Mouse (Mus musculus): ENCODE data around the gene Mapk14. TPM values are rescaled to one million over a fixed set of nuclear protein-coding genes. Genes with fewer than 3 reads are reported as not detected.

Mapk14 gene
- polyA plus RNA-seq, 1 experiment from 2014 or later = 24.5 TPM

- no peak for ATAC-seq (ENCODE audit: extremely low read depth, insufficient number of reproducible peaks, low FRiP score, low TSS enrichment)
- 33% methylated on average over 4 of the region's 4 CpGs for WGBS
- H3K27ac ChIP-seq (replicated peaks) = no peak overlapping the region
Observed at GRCm38 (mm10) chr17:28687354-28687753, 3.8 kb upstream of the Mapk14 start.

GRCm38 (mm10) chr17:28689586-28690283, 1.4 kb upstream of the Mapk14 start, which contains the start of gene Slc26a8:
Gene Slc26a8, minus strand, starts transcription at chr17:28690233.
- Histone ChIP-seq H3K4me3 (peak within 1 kb of the TSS; percentile 84), H3K4me1 (peaks cover 38% of the 10 kb centered on the region), H3K9ac (peak within 1 kb of the TSS; percentile 80), H3K27me3 (replicated peaks) (peaks cover 11% of the 10 kb centered on the region), H3K36me3 (no peaks in the 10 kb centered on the region), H3K27ac (replicated peaks) (peak within 1 kb of the TSS; percentile 73), H3K4me2 (peak within 1 kb of the TSS; percentile 79), H3K9me3 (no peaks in the 10 kb centered on the region)
- no peak for ATAC-seq (ENCODE audit: extremely low read depth, insufficient number of reproducible peaks, low FRiP score, low TSS enrichment)
- 9% methylated on average over 40 of the region's 40 CpGs for WGBS

More at GRCm38 (mm10) chr17:28687354-28687753, 3.8 kb upstream of the Mapk14 start:
- Histone ChIP-seq H3K4me1 (peaks cover 17% of the 10 kb centered on the region), H3K27me3 (replicated peaks) (peaks cover 11% of the 10 kb centered on the region), H3K4me3 (no peak overlapping the region), H3K36me3 (no peaks in the 10 kb centered on the region), H3K9me3 (no peaks in the 10 kb centered on the region), H3K9ac (no peak overlapping the region), H3K4me2 (no peak overlapping the region)

GRCm38 (mm10) chr17:28691687-28692340, 685 bp downstream of the Mapk14 start:
- Histone ChIP-seq H3K4me3 (peak overlapping the region; percentile 84), H3K4me2 (peak overlapping the region; percentile 79), H3K27ac (replicated peaks) (peak overlapping the region; percentile 97), H3K27me3 (replicated peaks) (peaks cover 11% of the 10 kb centered on the region), H3K9me3 (no peaks in the 10 kb centered on the region), H3K4me1 (peaks cover 55% of the 10 kb centered on the region), H3K9ac (peak overlapping the region; percentile 93), H3K36me3 (no peaks in the 10 kb centered on the region)
- peak; percentile 37; the same call in 1 of the 2 replicates for ATAC-seq (ENCODE audit: extremely low read depth, insufficient number of reproducible peaks, low FRiP score, low TSS enrichment)
- under 1% methylated on average over 51 of the region's 53 CpGs for WGBS

GRCm38 (mm10) chr17:28692341-28692710, 1.2 kb downstream of the Mapk14 start:
- Histone ChIP-seq H3K9me3 (no peaks in the 10 kb centered on the region), H3K27ac (replicated peaks) (peak overlapping the region; percentile 97), H3K4me2 (peak overlapping the region; percentile 79), H3K36me3 (no peaks in the 10 kb centered on the region), H3K4me3 (peak overlapping the region; percentile 84), H3K9ac (peak overlapping the region; percentile 93), H3K4me1 (peaks cover 61% of the 10 kb centered on the region), H3K27me3 (replicated peaks) (peaks cover 11% of the 10 kb centered on the region)
- ATAC-seq (ENCODE audit: extremely low read depth, insufficient number of reproducible peaks, low FRiP score, low TSS enrichment) = no peak
- WGBS = under 1% methylated on average over 18 of the region's 18 CpGs

GRCm38 (mm10) chr17:28693086-28693485, 2.0 kb downstream of the Mapk14 start:
- Histone ChIP-seq H3K36me3 (no peaks in the 10 kb centered on the region), H3K27me3 (replicated peaks) (peaks cover 11% of the 10 kb centered on the region), H3K9me3 (no peaks in the 10 kb centered on the region), H3K4me2 (peak overlapping the region; percentile 79), H3K4me1 (peaks cover 68% of the 10 kb centered on the region), H3K27ac (replicated peaks) (peak overlapping the region; percentile 97; the same call in 1 of the 2 replicates), H3K9ac (peak overlapping the region; percentile 93), H3K4me3 (peak overlapping the region; percentile 84)
- WGBS = 41% methylated on average over 3 of the region's 3 CpGs
- no peak for ATAC-seq (ENCODE audit: extremely low read depth, insufficient number of reproducible peaks, low FRiP score, low TSS enrichment)

- Histone ChIP-seq H3K9me3 (no peaks in the 10 kb centered on the region), H3K4me3 (peak overlapping the region; percentile 84; the same call in 1 of the 2 replicates), H3K4me1 (peaks cover 76% of the 10 kb centered on the region), H3K36me3 (no peaks in the 10 kb centered on the region), H3K9ac (no peak overlapping the region), H3K27ac (replicated peaks) (0 out of 2 replicates have a peak overlapping the region, but pooled peaks have one; percentile 10), H3K4me2 (peak overlapping the region; percentile 79), H3K27me3 (replicated peaks) (peaks cover 4% of the 10 kb centered on the region)
- 84% methylated on average over 2 of the region's 2 CpGs for WGBS
- no peak for ATAC-seq (ENCODE audit: extremely low read depth, insufficient number of reproducible peaks, low FRiP score, low TSS enrichment)
Observed at GRCm38 (mm10) chr17:28694078-28694477, 2.9 kb downstream of the Mapk14 start.

- no peak overlapping the region for H3K4me2 ChIP-seq
- H3K9ac ChIP-seq = no peak overlapping the region
- no peak for ATAC-seq (ENCODE audit: extremely low read depth, insufficient number of reproducible peaks, low FRiP score, low TSS enrichment)
- H3K36me3 ChIP-seq = no peaks in the 10 kb centered on the region
- H3K9me3 ChIP-seq = no peaks in the 10 kb centered on the region
- no peak overlapping the region for H3K4me3 ChIP-seq
- no peak overlapping the region for H3K27ac ChIP-seq (replicated peaks)
- WGBS = 82% methylated on average over 4 of the region's 4 CpGs
- H3K27me3 ChIP-seq (replicated peaks) = no peaks in the 10 kb centered on the region
- H3K4me1 ChIP-seq = peaks cover 74% of the 10 kb centered on the region
Observed at GRCm38 (mm10) chr17:28694832-28695231, 3.7 kb downstream of the Mapk14 start.

GRCm38 (mm10) chr17:28696641-28697040, 5.5 kb downstream of the Mapk14 start:
- Histone ChIP-seq H3K9me3 (no peaks in the 10 kb centered on the region), H3K4me2 (no peak overlapping the region; the same call in 1 of the 2 replicates), H3K27ac (replicated peaks) (no peak overlapping the region; the same call in 1 of the 2 replicates), H3K4me1 (peaks cover 77% of the 10 kb centered on the region), H3K36me3 (0 out of 2 replicates have a peak, but pooled peaks cover 3% of the 10 kb centered on the region), H3K9ac (peak overlapping the region; percentile 48; the same call in 1 of the 2 replicates), H3K27me3 (replicated peaks) (no peaks in the 10 kb centered on the region), H3K4me3 (no peak overlapping the region)
- WGBS = 39% methylated on average over 2 of the region's 2 CpGs
- ATAC-seq (ENCODE audit: extremely low read depth, insufficient number of reproducible peaks, low FRiP score, low TSS enrichment) = no peak

GRCm38 (mm10) chr17:28697290-28698195, 6.4 kb downstream of the Mapk14 start:
- H3K9me3 ChIP-seq = no peaks in the 10 kb centered on the region
- no peaks in the 10 kb centered on the region for H3K27me3 ChIP-seq (replicated peaks)
- H3K4me1 ChIP-seq = peaks cover 85% of the 10 kb centered on the region
- 65% methylated on average over 13 of the region's 13 CpGs for WGBS
- ATAC-seq (ENCODE audit: extremely low read depth, insufficient number of reproducible peaks, low FRiP score, low TSS enrichment) = no peak
- H3K27ac ChIP-seq (replicated peaks) = peak overlapping the region; percentile 33
- peak overlapping the region; percentile 13; the same call in 1 of the 2 replicates for H3K4me2 ChIP-seq
- H3K9ac ChIP-seq = peak overlapping the region; percentile 28; the same call in 1 of the 2 replicates
- 0 out of 2 replicates have a peak, but pooled peaks cover 3% of the 10 kb centered on the region for H3K36me3 ChIP-seq
- no peak overlapping the region for H3K4me3 ChIP-seq

GRCm38 (mm10) chr17:28698245-28698644, 7.1 kb downstream of the Mapk14 start:
- no peak overlapping the region for H3K4me3 ChIP-seq
- ATAC-seq (ENCODE audit: extremely low read depth, insufficient number of reproducible peaks, low FRiP score, low TSS enrichment) = no peak
- H3K9ac ChIP-seq = no peak overlapping the region
- no peak overlapping the region for H3K4me2 ChIP-seq
- 0 out of 2 replicates have a peak, but pooled peaks cover 3% of the 10 kb centered on the region for H3K36me3 ChIP-seq
- 65% methylated on average over 4 of the region's 4 CpGs for WGBS
- no peaks in the 10 kb centered on the region for H3K27me3 ChIP-seq (replicated peaks)
- no peaks in the 10 kb centered on the region for H3K9me3 ChIP-seq
- H3K27ac ChIP-seq (replicated peaks) = 0 out of 2 replicates have a peak overlapping the region, but pooled peaks have one; percentile 33
- peaks cover 85% of the 10 kb centered on the region for H3K4me1 ChIP-seq
